Mouse (Mus musculus) stomach, embryonic 15.5 days (tissue): ENCODE measurements at regions not wholly inside any gene's neighbourhood (a gene's known extent, or its start where the extent isn't known, plus 50 kb on each side); places are given as distances from the start of the nearest gene placed in this dataset.

Source experiments
- ATAC-seq: fragments of 200-750 bp; cut with Nextera tagmentation; 2 replicates; pipeline ENCODE4 v1.8.0; 2017; ENCODE audit warnings: low read depth, moderate number of reproducible peaks, moderate TSS enrichment; ENCODE audit not compliant: insufficient read depth, low FRiP score
- H3K27ac ChIP-seq: fragments of 300-500 bp; sonication (generic); 2 replicates; pipeline ENCODE4 v1.5.1; 2015; ENCODE audit warnings: mild to moderate bottlenecking, inconsistent platforms
- H3K27me3 ChIP-seq: fragments of 300-500 bp; sonication (generic); replicated peaks from 2 replicates; pipeline ENCODE4 v1.6.1; 2015; ENCODE audit warnings: inconsistent platforms
- H3K36me3 ChIP-seq: fragments of 300-500 bp; sonication (generic); 2 replicates; pipeline ENCODE4 v1.6.1; 2015; ENCODE audit warnings: inconsistent platforms
- H3K4me1 ChIP-seq: fragments of 300-500 bp; sonication (generic); 2 replicates; pipeline ENCODE4 v1.6.1; 2015; ENCODE audit warnings: inconsistent platforms
- H3K4me2 ChIP-seq: fragments of 300-500 bp; sonication (generic); 2 replicates; pipeline ENCODE4 v1.6.1; 2015; ENCODE audit warnings: mild to moderate bottlenecking, inconsistent platforms
- H3K4me3 ChIP-seq: fragments of 300-500 bp; sonication (generic); replicated peaks from 2 replicates; pipeline ENCODE4 v1.5.1; 2015; ENCODE audit warnings: inconsistent platforms
- H3K9ac ChIP-seq: fragments of 300-500 bp; sonication (generic); 2 replicates; pipeline ENCODE4 v1.6.1; 2015; ENCODE audit warnings: inconsistent platforms
- H3K9me3 ChIP-seq: fragments of 300-500 bp; sonication (generic); 2 replicates; pipeline ENCODE4 v1.6.1; 2016; ENCODE audit warnings: inconsistent platforms
- WGBS: fragments of 180-500 bp; shearing (Covaris S2); methylation state at CpG from one replicate; pipeline ENCODE4 v1.1.7; 2015; 5-methylcytosine and 5-hydroxymethylcytosine counted together

GRCm38 (mm10) chr10:23052480-23053378 is 232.8 kb upstream of the Tcf21 start:
- Histone ChIP-seq H3K4me3 (no peak overlapping the region), H3K9me3 (no peaks in the 10 kb centered on the region), H3K9ac (no peak overlapping the region), H3K4me2 (no peak overlapping the region), H3K27ac (peak overlapping the region; percentile 58; the same call in 1 of the 2 replicates), H3K27me3 (no peaks in the 10 kb centered on the region), H3K4me1 (no peaks in the 10 kb centered on the region), H3K36me3 (no peaks in the 10 kb centered on the region)
- 44% methylated on average over 11 of the region's 11 CpGs for WGBS
- ATAC-seq = peak; percentile 35; the same call in 1 of the 2 replicates

GRCm38 (mm10) chr10:23044466-23044865 is 224.5 kb upstream of the Tcf21 start:
- H3K36me3 ChIP-seq = no peaks in the 10 kb centered on the region
- no peak for ATAC-seq
- H3K4me3 ChIP-seq = no peak overlapping the region
- H3K4me1 ChIP-seq = no peaks in the 10 kb centered on the region
- no peak overlapping the region for H3K4me2 ChIP-seq
- H3K9ac ChIP-seq = no peak overlapping the region
- H3K27ac ChIP-seq = no peak overlapping the region
- 59% methylated on average over 3 of the region's 3 CpGs for WGBS
- no peaks in the 10 kb centered on the region for H3K9me3 ChIP-seq
- H3K27me3 ChIP-seq = no peaks in the 10 kb centered on the region

- no peaks in the 10 kb centered on the region for H3K9me3 ChIP-seq
- H3K4me1 ChIP-seq = no peaks in the 10 kb centered on the region
- no peaks in the 10 kb centered on the region for H3K27me3 ChIP-seq
- no peaks in the 10 kb centered on the region for H3K36me3 ChIP-seq
- H3K9ac ChIP-seq = no peak overlapping the region
- H3K4me3 ChIP-seq = no peak overlapping the region
- no peak for ATAC-seq
- WGBS = 75% methylated on average over 4 of the region's 4 CpGs
- no peak overlapping the region for H3K4me2 ChIP-seq
- no peak overlapping the region for H3K27ac ChIP-seq
These were observed 211.6 kb upstream of the Tcf21 start for GRCm38 (mm10) chr10:23031491-23032126.

GRCm38 (mm10) chr10:23027961-23028360 is 208.0 kb upstream of the Tcf21 start:
- WGBS = 64% methylated on average over 4 of the region's 4 CpGs
- no peak overlapping the region for H3K4me3 ChIP-seq
- no peaks in the 10 kb centered on the region for H3K27me3 ChIP-seq
- H3K4me2 ChIP-seq = no peak overlapping the region
- ATAC-seq = no peak
- no peaks in the 10 kb centered on the region for H3K4me1 ChIP-seq
- no peaks in the 10 kb centered on the region for H3K9me3 ChIP-seq
- no peaks in the 10 kb centered on the region for H3K36me3 ChIP-seq
- no peak overlapping the region for H3K9ac ChIP-seq
- no peak overlapping the region for H3K27ac ChIP-seq

- WGBS = 37% methylated on average over 4 of the region's 4 CpGs
- Histone ChIP-seq H3K9me3 (no peaks in the 10 kb centered on the region), H3K4me1 (no peaks in the 10 kb centered on the region), H3K27ac (peak overlapping the region; percentile 85), H3K9ac (no peak overlapping the region), H3K4me3 (no peak overlapping the region), H3K4me2 (no peak overlapping the region), H3K36me3 (no peaks in the 10 kb centered on the region), H3K27me3 (no peaks in the 10 kb centered on the region)
- ATAC-seq = no peak
These were observed 197.2 kb upstream of the Tcf21 start for GRCm38 (mm10) chr10:23017151-23017678.

- no peaks in the 10 kb centered on the region for H3K4me1 ChIP-seq
- ATAC-seq = 0 out of 2 replicates have a peak, but pooled peaks have one; percentile 18
- WGBS = 39% methylated on average over 3 of the region's 3 CpGs
These were observed 196.1 kb upstream of the Tcf21 start for GRCm38 (mm10) chr10:23015935-23016694.

GRCm38 (mm10) chr10:23010715-23011114 is 190.7 kb upstream of the Tcf21 start:
- 41% methylated on average over 4 of the region's 4 CpGs for WGBS
- Histone ChIP-seq H3K9me3 (no peaks in the 10 kb centered on the region), H3K27ac (no peak overlapping the region), H3K4me2 (no peak overlapping the region), H3K36me3 (no peaks in the 10 kb centered on the region), H3K27me3 (no peaks in the 10 kb centered on the region), H3K4me1 (no peaks in the 10 kb centered on the region), H3K9ac (no peak overlapping the region), H3K4me3 (no peak overlapping the region)
- no peak for ATAC-seq

More at GRCm38 (mm10) chr10:23015935-23016694, 196.1 kb upstream of the Tcf21 start:
- H3K9ac ChIP-seq = no peak overlapping the region
- no peaks in the 10 kb centered on the region for H3K27me3 ChIP-seq
- peak overlapping the region; percentile 85 for H3K27ac ChIP-seq
- no peaks in the 10 kb centered on the region for H3K9me3 ChIP-seq
- no peak overlapping the region for H3K4me3 ChIP-seq
- H3K4me2 ChIP-seq = no peak overlapping the region
- H3K36me3 ChIP-seq = no peaks in the 10 kb centered on the region

GRCm38 (mm10) chr10:23010201-23010600 is 190.2 kb upstream of the Tcf21 start:
- no peak overlapping the region for H3K9ac ChIP-seq
- no peak overlapping the region for H3K27ac ChIP-seq
- H3K4me3 ChIP-seq = no peak overlapping the region
- 20% methylated on average over 2 of the region's 2 CpGs for WGBS
- H3K9me3 ChIP-seq = no peaks in the 10 kb centered on the region
- no peaks in the 10 kb centered on the region for H3K27me3 ChIP-seq
- no peak overlapping the region for H3K4me2 ChIP-seq
- no peak for ATAC-seq
- no peaks in the 10 kb centered on the region for H3K4me1 ChIP-seq
- no peaks in the 10 kb centered on the region for H3K36me3 ChIP-seq

- no peak overlapping the region for H3K4me3 ChIP-seq
- WGBS = 72% methylated on average over 1 of the region's 1 CpGs
- no peak overlapping the region for H3K4me2 ChIP-seq
- no peaks in the 10 kb centered on the region for H3K9me3 ChIP-seq
- H3K9ac ChIP-seq = no peak overlapping the region
- H3K4me1 ChIP-seq = no peaks in the 10 kb centered on the region
- no peaks in the 10 kb centered on the region for H3K36me3 ChIP-seq
- no peak for ATAC-seq
- no peaks in the 10 kb centered on the region for H3K27me3 ChIP-seq
- no peak overlapping the region for H3K27ac ChIP-seq
These were observed 184.8 kb upstream of the Tcf21 start for GRCm38 (mm10) chr10:23004768-23005167.

GRCm38 (mm10) chr10:23003686-23004085 is 183.7 kb upstream of the Tcf21 start:
- H3K9me3 ChIP-seq = no peaks in the 10 kb centered on the region
- H3K27me3 ChIP-seq = no peaks in the 10 kb centered on the region
- H3K4me3 ChIP-seq = no peak overlapping the region
- H3K9ac ChIP-seq = no peak overlapping the region
- H3K27ac ChIP-seq = no peak overlapping the region
- H3K4me2 ChIP-seq = no peak overlapping the region
- no peaks in the 10 kb centered on the region for H3K36me3 ChIP-seq
- no peaks in the 10 kb centered on the region for H3K4me1 ChIP-seq
- ATAC-seq = no peak

GRCm38 (mm10) chr10:22998561-22998960 is 178.6 kb upstream of the Tcf21 start:
- no peaks in the 10 kb centered on the region for H3K9me3 ChIP-seq
- H3K4me2 ChIP-seq = no peak overlapping the region
- ATAC-seq = no peak
- H3K36me3 ChIP-seq = no peaks in the 10 kb centered on the region
- no peak overlapping the region for H3K27ac ChIP-seq
- H3K4me1 ChIP-seq = no peaks in the 10 kb centered on the region
- no peaks in the 10 kb centered on the region for H3K27me3 ChIP-seq
- WGBS = 66% methylated on average over 2 of the region's 2 CpGs
- H3K4me3 ChIP-seq = no peak overlapping the region
- no peak overlapping the region for H3K9ac ChIP-seq
